Mouse (Mus musculus) heart, embryonic 11.5 days (tissue): ENCODE data around the gene Trim39. TPM values are rescaled to one million over a fixed set of nuclear protein-coding genes. Genes with fewer than 3 reads are reported as not detected.
"Not testable (repeated sequence)": the region's sequence is repeated elsewhere in the genome, so short reads cannot be mapped to it uniquely, and the experiment has no call there.

Source experiments
- ATAC-seq: fragments of 200-750 bp; cut with Nextera tagmentation; replicated peaks from 2 replicates; pipeline ENCODE4 v1.8.0; 2017; ENCODE audit warnings: moderate library complexity; ENCODE audit not compliant: insufficient number of reproducible peaks, low FRiP score, low TSS enrichment
- H3K27ac ChIP-seq: fragments of 300-500 bp; sonication (generic); 2 replicates; pipeline ENCODE4 v1.5.1; 2014; ENCODE audit warnings: mild to moderate bottlenecking, low read depth, low read length
- H3K27me3 ChIP-seq: fragments of 300-500 bp; sonication (generic); 2 replicates; pipeline ENCODE4 v1.6.1; 2014; ENCODE audit warnings: mild to moderate bottlenecking, low read length, mixed read lengths; ENCODE audit not compliant: control insufficient read depth, insufficient read depth
- H3K36me3 ChIP-seq: fragments of 300-500 bp; sonication (generic); 2 replicates; pipeline ENCODE4 v1.6.1; 2014; ENCODE audit warnings: mild to moderate bottlenecking, low read length, moderate library complexity, mixed read lengths; ENCODE audit not compliant: control insufficient read depth, insufficient read depth
- H3K4me1 ChIP-seq: fragments of 300-500 bp; sonication (generic); 2 replicates; pipeline ENCODE4 v1.6.1; 2014; ENCODE audit warnings: low read length; ENCODE audit not compliant: control insufficient read depth, insufficient read depth
- H3K4me2 ChIP-seq: fragments of 300-500 bp; sonication (generic); 2 replicates; pipeline ENCODE4 v1.6.1; 2014; ENCODE audit warnings: mild to moderate bottlenecking, moderate library complexity
- H3K4me3 ChIP-seq: fragments of 300-500 bp; sonication (generic); 2 replicates; pipeline ENCODE4 v1.5.1; 2014; ENCODE audit warnings: low read depth, low read length
- H3K9ac ChIP-seq: fragments of 300-500 bp; sonication (generic); 2 replicates; pipeline ENCODE4 v1.6.1; 2014; ENCODE audit warnings: mild to moderate bottlenecking, low read depth, low read length, moderate library complexity
- H3K9me3 ChIP-seq: fragments of 300-500 bp; sonication (generic); replicated peaks from 2 replicates; pipeline ENCODE4 v1.6.1; 2016; ENCODE audit warnings: low read length; ENCODE audit not compliant: control insufficient read depth
- WGBS: fragments of 180-500 bp; shearing (Covaris S2); extraction: QIAGEN DNeasy Blood & Tissue Kit; methylation state at CpG from one replicate; pipeline ENCODE4 v1.1.7; 2014; ENCODE audit not compliant: insufficient replicate concordance; 5-methylcytosine and 5-hydroxymethylcytosine counted together
- polyA plus RNA-seq: library from polyadenylated mRNA; unstranded; fragments of >200 nt; fragmentation: Nextera tagmentation; extraction: Ambion mirVana; gene quantifications from 2 replicates; pipeline ENCODE4 v1.2.1, GENCODE M21; 2014

The Trim39 gene
- polyA plus RNA-seq, 1 experiment from 2014 or later, result 9.1 TPM

- not testable (repeated sequence) for H3K9ac ChIP-seq, H3K4me2 ChIP-seq, ATAC-seq, H3K4me1 ChIP-seq, H3K9me3 ChIP-seq, H3K4me3 ChIP-seq, H3K36me3 ChIP-seq, H3K27ac ChIP-seq
- peaks cover 60% of the 10 kb centered on the region for H3K27me3 ChIP-seq
- WGBS, result 13% methylated on average over 8 of the region's 9 CpGs
These were observed 36.7 kb downstream of the Trim39 start for GRCm38 (mm10) chr17:36235300-36235699.

GRCm38 (mm10) chr17:36233572-36233971 lies 38.5 kb downstream of the Trim39 start:
- H3K36me3 ChIP-seq, result no peaks in the 10 kb centered on the region
- no peak overlapping the region for H3K4me2 ChIP-seq
- no peak for ATAC-seq
- H3K27me3 ChIP-seq, result peaks cover 69% of the 10 kb centered on the region
- 66% methylated on average over 5 of the region's 5 CpGs for WGBS
- H3K9ac ChIP-seq, result no peak overlapping the region
- H3K4me1 ChIP-seq, result peaks cover 10% of the 10 kb centered on the region; the same call in 1 of the 2 replicates
- H3K9me3 ChIP-seq, result no peaks in the 10 kb centered on the region
- no peak overlapping the region for H3K27ac ChIP-seq
- H3K4me3 ChIP-seq, result no peak overlapping the region

- no peak for ATAC-seq
- no peak overlapping the region for H3K4me2 ChIP-seq
- no peak overlapping the region for H3K27ac ChIP-seq
- WGBS, result 4% methylated on average over 36 of the region's 36 CpGs
- H3K4me3 ChIP-seq, result no peak overlapping the region
- no peak overlapping the region for H3K9ac ChIP-seq
- peaks cover 65% of the 10 kb centered on the region for H3K27me3 ChIP-seq
- 0 out of 2 replicates have a peak, but pooled peaks cover 6% of the 10 kb centered on the region for H3K4me1 ChIP-seq
- H3K9me3 ChIP-seq, result no peaks in the 10 kb centered on the region
- H3K36me3 ChIP-seq, result no peaks in the 10 kb centered on the region
These were observed 40.7 kb downstream of the Trim39 start for GRCm38 (mm10) chr17:36231318-36231717.

- Histone ChIP-seq H3K4me1 (0 out of 2 replicates have a peak, but pooled peaks cover 6% of the 10 kb centered on the region), H3K27ac (no peak overlapping the region), H3K4me2 (peak overlapping the region; percentile 28), H3K36me3 (no peaks in the 10 kb centered on the region), H3K9me3 (no peaks in the 10 kb centered on the region), H3K9ac (no peak overlapping the region), H3K27me3 (peaks cover 70% of the 10 kb centered on the region), H3K4me3 (no peak overlapping the region)
- 2% methylated on average over 5 of the region's 5 CpGs for WGBS
- no peak for ATAC-seq
These were observed 43.0 kb downstream of the Trim39 start for GRCm38 (mm10) chr17:36229046-36229445.

- H3K27me3 ChIP-seq, result peaks cover 59% of the 10 kb centered on the region
- 26% methylated on average over 8 of the region's 8 CpGs for WGBS
These were observed 45.1 kb downstream of the Trim39 start for GRCm38 (mm10) chr17:36226921-36227320.

GRCm38 (mm10) chr17:36225231-36225824 lies 46.7 kb downstream of the Trim39 start:
- Histone ChIP-seq H3K27ac (no peak overlapping the region), H3K4me2 (peak overlapping the region; percentile 47), H3K4me3 (peak overlapping the region; percentile 23), H3K36me3 (no peaks in the 10 kb centered on the region), H3K9ac (no peak overlapping the region), H3K4me1 (0 out of 2 replicates have a peak, but pooled peaks cover 6% of the 10 kb centered on the region), H3K9me3 (no peaks in the 10 kb centered on the region), H3K27me3 (peaks cover 57% of the 10 kb centered on the region)
- WGBS, result 12% methylated on average over 9 of the region's 9 CpGs
- peak; percentile 55; the same call in 1 of the 2 replicates for ATAC-seq

More at GRCm38 (mm10) chr17:36226921-36227320, 45.1 kb downstream of the Trim39 start:
- no peak overlapping the region for H3K4me3 ChIP-seq
- H3K9me3 ChIP-seq, result no peaks in the 10 kb centered on the region
- 0 out of 2 replicates have a peak, but pooled peaks cover 6% of the 10 kb centered on the region for H3K4me1 ChIP-seq
- no peak overlapping the region for H3K9ac ChIP-seq
- H3K4me2 ChIP-seq, result no peak overlapping the region
- ATAC-seq, result no peak
- no peak overlapping the region for H3K27ac ChIP-seq
- no peaks in the 10 kb centered on the region for H3K36me3 ChIP-seq

- peaks cover 52% of the 10 kb centered on the region for H3K27me3 ChIP-seq
- H3K27ac ChIP-seq, result no peak overlapping the region
- H3K36me3 ChIP-seq, result no peaks in the 10 kb centered on the region
- H3K4me3 ChIP-seq, result no peak overlapping the region
- H3K9me3 ChIP-seq, result no peaks in the 10 kb centered on the region
- 0 out of 2 replicates have a peak, but pooled peaks cover 6% of the 10 kb centered on the region for H3K4me1 ChIP-seq
- 45% methylated on average over 3 of the region's 3 CpGs for WGBS
- H3K9ac ChIP-seq, result no peak overlapping the region
- ATAC-seq, result no peak
- H3K4me2 ChIP-seq, result no peak overlapping the region
These were observed 47.6 kb downstream of the Trim39 start for GRCm38 (mm10) chr17:36224451-36224850.

GRCm38 (mm10) chr17:36218594-36219155 lies 53.4 kb downstream of the Trim39 start:
- no peak for ATAC-seq
- Histone ChIP-seq H3K27ac (no peak overlapping the region), H3K27me3 (peaks cover 60% of the 10 kb centered on the region), H3K9ac (no peak overlapping the region), H3K4me1 (no peaks in the 10 kb centered on the region), H3K4me3 (no peak overlapping the region), H3K36me3 (no peaks in the 10 kb centered on the region), H3K9me3 (no peaks in the 10 kb centered on the region), H3K4me2 (no peak overlapping the region)
- WGBS, result 62% methylated on average over 5 of the region's 5 CpGs

- 4% methylated on average over 20 of the region's 20 CpGs for WGBS
- Histone ChIP-seq H3K9ac (no peak overlapping the region), H3K27ac (no peak overlapping the region), H3K36me3 (no peaks in the 10 kb centered on the region), H3K9me3 (no peaks in the 10 kb centered on the region), H3K4me1 (no peaks in the 10 kb centered on the region), H3K4me2 (peak overlapping the region; percentile 4), H3K4me3 (no peak overlapping the region), H3K27me3 (peaks cover 59% of the 10 kb centered on the region)
- ATAC-seq, result no peak
These were observed 56.5 kb downstream of the Trim39 start for GRCm38 (mm10) chr17:36215586-36215985.
